8 mouse cellular contexts compared by ENCODE assay signal in the genomic region with DNA sequence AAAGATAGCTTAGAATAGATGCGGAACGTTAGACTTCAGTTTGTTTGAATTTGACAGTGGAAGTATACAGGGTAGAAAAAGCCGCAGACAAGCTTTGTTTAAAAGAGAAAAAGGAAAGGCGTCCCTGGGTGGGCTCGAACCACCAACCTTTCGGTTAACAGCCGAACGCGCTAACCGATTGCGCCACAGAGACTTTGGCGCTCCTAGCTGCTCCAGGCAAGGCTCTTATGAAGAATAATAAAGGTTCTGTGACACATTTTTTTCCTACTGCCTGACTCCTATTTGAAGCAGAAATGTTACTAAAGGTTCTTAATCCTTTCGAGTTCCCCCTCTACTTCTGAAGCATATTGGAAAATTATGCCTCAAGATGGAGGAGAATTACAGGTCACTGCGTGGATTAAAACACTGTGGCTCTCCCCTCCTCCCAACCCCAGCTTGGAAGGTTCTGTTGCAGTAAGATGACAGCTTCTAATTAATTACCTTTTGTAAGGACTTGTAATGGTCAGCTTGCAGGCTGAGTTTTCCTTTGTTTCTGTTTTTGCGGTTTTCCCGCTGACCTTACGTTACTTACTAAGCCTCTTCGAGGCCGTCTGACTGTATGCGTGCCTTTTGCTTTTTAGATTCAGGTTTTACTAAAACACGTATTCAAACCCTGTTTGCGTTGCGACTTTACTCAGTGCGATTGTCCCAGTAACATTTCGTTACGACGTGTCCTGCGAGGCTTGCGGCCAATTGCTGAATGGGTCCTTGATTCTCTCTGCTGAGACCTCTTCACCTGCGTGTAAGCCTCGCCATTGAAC.
A peak's percentile ranks its signal among the peaks of the same experiment; 100 is the strongest.
DNase-seq lines count a peak whose midpoint lies in the region; ATAC-seq and TF ChIP-seq lines count a peak whose summit lies in the region.

No protein-coding gene starts in this region.

- TF ChIP-seq POLR2A in cerebellum, adult 2 months (IDR thresholded peaks at IDR 0.05; ENCODE audit: borderline replicate concordance, insufficient read depth, low read length) = no peak

- ATAC-seq in forebrain, postnatal 0 days = peak; percentile 92
- peak; percentile 36; the same call in 1 of the 2 replicates for ATAC-seq in neutrophil, adult 5-6 weeks (ENCODE audit: extremely low read depth, insufficient number of reproducible peaks, low FRiP score, poor library complexity, severe bottlenecking)

- H3K9me3 ChIP-seq in forebrain, postnatal 0 days (ENCODE audit: low read length) = no peaks in the 10 kb centered on the region

- WGBS in cerebellum, adult 2 months = 2% methylated on average over 31 of the region's 31 CpGs
- WGBS in forebrain, postnatal 0 days = 1% methylated on average over 31 of the region's 31 CpGs

- no peaks in the 10 kb centered on the region for H3K4me1 ChIP-seq in cerebellum, adult 2 months (ENCODE audit: control insufficient read depth, insufficient read depth, low read length)
- no peaks in the 10 kb centered on the region for H3K4me1 ChIP-seq in forebrain, postnatal 0 days (ENCODE audit: insufficient read depth)

- TF ChIP-seq CTCF in cerebellum, adult 2 months (IDR thresholded peaks at IDR 0.05; ENCODE audit: borderline replicate concordance, insufficient read depth, low read depth, low read length) = no peak
- no peak for TF ChIP-seq CTCF in forebrain, postnatal 0 days (IDR thresholded peaks at IDR 0.05; ENCODE audit: low read depth)

- H3K4me3 ChIP-seq in cerebellum, adult 2 months (replicated peaks; ENCODE audit: insufficient read depth, low read depth, low read length) = peak overlapping the region; percentile 91
- peak overlapping the region; percentile 71 for H3K4me3 ChIP-seq in forebrain, postnatal 0 days (ENCODE audit: low read depth, low read length)

- peak overlapping the region; percentile 51 for H3K4me2 ChIP-seq in forebrain, postnatal 0 days (ENCODE audit: low read depth)

- no peaks in the 10 kb centered on the region for H3K27me3 ChIP-seq in cerebellum, adult 2 months (ENCODE audit: control insufficient read depth, insufficient read depth, low read length)
- no peaks in the 10 kb centered on the region; the same call in 1 of the 2 replicates for H3K27me3 ChIP-seq in forebrain, postnatal 0 days (ENCODE audit: insufficient read depth, low read length)

- peak overlapping the region; percentile 3; the same call in 1 of the 2 replicates for H3K27ac ChIP-seq in cerebellum, adult 2 months (ENCODE audit: insufficient read depth, low read length)
- H3K27ac ChIP-seq in forebrain, postnatal 0 days (ENCODE audit: low read depth, low read length) = peak overlapping the region; percentile 11; the same call in 1 of the 2 replicates

- peak overlapping the region; percentile 57 for H3K9ac ChIP-seq in forebrain, postnatal 0 days

- intact Hi-C loops in heart, postnatal 36 days (cut with DNase I) = loop anchor here (2.0 to 5.0 kb wide), 7 partner anchors 22 to 560 kb away; a partner anchor contains a TSS

- peak; percentile 79 for DNase-seq in MEL-GATA-1-ER (ENCODE audit: extremely low read depth, low read depth)
- DNase-seq in cerebellum, adult 2 months = peak; percentile 82 to 87
- DNase-seq in forebrain, postnatal 0 days = peak; percentile 96
- peak; percentile 88 to 89 for DNase-seq in heart, postnatal 36 days
- peak; percentile 90 to 97 for DNase-seq in layer of hippocampus, adult 18-20 months (ENCODE audit: low spot score in 2 of 2)
- DNase-seq in lung, adult 18-20 months = peak; percentile 75 to 82
- DNase-seq in thymus, adult 18-20 months = peak; percentile 53 to 75

- H3K36me3 ChIP-seq in forebrain, postnatal 0 days (ENCODE audit: insufficient read depth) = no peaks in the 10 kb centered on the region

Comparison
In these comparisons a context has a peak if more than half of its experiments do, and no peak if none do; other contexts are left out.
1. Peak in every context shown above with its lines: DNase-seq, ATAC-seq, H3K4me3 ChIP-seq and H3K27ac ChIP-seq.